ENCODE assay signal across 21 mouse cellular contexts in genomic region chr10:86343931-86344330, GRCm38 (mm10). TPM values are rescaled to one million over a fixed set of nuclear protein-coding genes. Genes with fewer than 3 reads are reported as not detected.
DNase-seq lines count a peak whose midpoint lies in the region; ATAC-seq and TF ChIP-seq lines count a peak whose summit lies in the region.
"Had no signal": no experiment of that assay in that cellular context is flagged by ENCODE, and none has a peak within 500 bp of the region (broad histone marks: within the 10 kb centered on the region; RNA-seq: fewer than 3 reads in every experiment).

No protein-coding gene starts in this region.

- WGBS in heart, embryonic 11.5 days (ENCODE audit: insufficient replicate concordance): 77% methylated on average over 7 of the region's 7 CpGs
- 71% methylated on average over 7 of the region's 7 CpGs for WGBS in heart, postnatal 0 days
- 81% methylated on average over 7 of the region's 7 CpGs for WGBS in lung, embryonic 15.5 days

- ATAC-seq in heart, embryonic 11.5 days (replicated peaks; ENCODE audit: insufficient number of reproducible peaks, low FRiP score, low TSS enrichment): no peak
- ATAC-seq in heart, postnatal 0 days (ENCODE audit: insufficient read depth, low read depth): no peak
- no peak for ATAC-seq in lung, embryonic 15.5 days (ENCODE audit: borderline replicate concordance, extremely low read depth, low FRiP score, low TSS enrichment)
- ATAC-seq: forebrain, embryonic 14.5 days had no signal

- no peaks in the 10 kb centered on the region for H3K9me3 ChIP-seq in heart, embryonic 11.5 days (replicated peaks; ENCODE audit: control insufficient read depth, low read length)
- no peaks in the 10 kb centered on the region for H3K9me3 ChIP-seq in heart, postnatal 0 days (replicated peaks; ENCODE audit: control insufficient read depth, low read length)
- H3K9me3 ChIP-seq in lung, embryonic 15.5 days: no peaks in the 10 kb centered on the region
- H3K9me3 ChIP-seq: embryonic facial prominence, embryonic 13.5 days; embryonic facial prominence, embryonic 15.5 days; forebrain, embryonic 10.5 days; forebrain, embryonic 12.5 days had no signal

- no peak for TF ChIP-seq EP300 in heart, postnatal 0 days (IDR thresholded peaks at IDR 0.05; ENCODE audit: low read depth)

- peak; percentile 91 for DNase-seq in heart, adult 11 months
- DNase-seq in heart, postnatal 0 days (ENCODE audit: low spot score): no peak
- DNase-seq in heart, adult 9 months (ENCODE audit: low spot score in 2 of 2): no peak
- no peak for DNase-seq in lung, postnatal 25 days (ENCODE audit: low spot score)
- DNase-seq: adrenal gland, postnatal 25 days; cerebellum, adult 11 months; cerebellum, adult 18-20 months; cerebellum, adult 8-10 months; cerebellum, adult 9-11 months; cerebellum, postnatal 14 days; cerebellum, postnatal 36 days; embryo, embryonic 11 days had no signal

- H3K27ac ChIP-seq in heart, embryonic 11.5 days (ENCODE audit: low read depth, low read length): no peak overlapping the region
- peak overlapping the region; percentile 62 for H3K27ac ChIP-seq in heart, postnatal 0 days (ENCODE audit: low read depth)
- peak overlapping the region; percentile 34; the same call in 1 of the 2 replicates for H3K27ac ChIP-seq in lung, embryonic 15.5 days
- H3K27ac ChIP-seq: embryonic facial prominence, embryonic 13.5 days; embryonic facial prominence, embryonic 15.5 days; forebrain, embryonic 10.5 days; forebrain, embryonic 12.5 days had no signal

- H3K36me3 ChIP-seq in heart, embryonic 11.5 days (ENCODE audit: control insufficient read depth, insufficient read depth, low read length): peaks cover 5% of the 10 kb centered on the region; the same call in 1 of the 2 replicates
- H3K36me3 ChIP-seq in heart, postnatal 0 days (replicated peaks; ENCODE audit: control insufficient read depth, insufficient read depth, low read length): peaks cover 56% of the 10 kb centered on the region
- peaks cover 23% of the 10 kb centered on the region; the same call in 1 of the 2 replicates for H3K36me3 ChIP-seq in lung, embryonic 15.5 days

- no peak overlapping the region for H3K9ac ChIP-seq in heart, embryonic 11.5 days (ENCODE audit: low read depth, low read length)
- H3K9ac ChIP-seq in heart, postnatal 0 days (replicated peaks; ENCODE audit: low read depth, low read length): no peak overlapping the region
- H3K9ac ChIP-seq in lung, embryonic 15.5 days: no peak overlapping the region
- H3K9ac ChIP-seq: embryonic facial prominence, embryonic 13.5 days; embryonic facial prominence, embryonic 15.5 days; forebrain, embryonic 12.5 days had no signal

- no peak for TF ChIP-seq CTCF in heart, postnatal 0 days (IDR thresholded peaks at IDR 0.05; ENCODE audit: low read depth)

- H3K4me1 ChIP-seq in heart, embryonic 11.5 days (ENCODE audit: control insufficient read depth, insufficient read depth, low read length): peaks cover 46% of the 10 kb centered on the region
- peaks cover 60% of the 10 kb centered on the region for H3K4me1 ChIP-seq in heart, postnatal 0 days (ENCODE audit: control insufficient read depth, insufficient read depth)
- peaks cover 37% of the 10 kb centered on the region for H3K4me1 ChIP-seq in lung, embryonic 15.5 days

- H3K4me2 ChIP-seq in heart, embryonic 11.5 days: no peak overlapping the region
- H3K4me2 ChIP-seq in heart, postnatal 0 days (ENCODE audit: low read depth, low read length): no peak overlapping the region
- no peak overlapping the region for H3K4me2 ChIP-seq in lung, embryonic 15.5 days
- H3K4me2 ChIP-seq: embryonic facial prominence, embryonic 13.5 days; embryonic facial prominence, embryonic 15.5 days; forebrain, embryonic 12.5 days had no signal

- H3K4me3 ChIP-seq in heart, embryonic 11.5 days (ENCODE audit: low read depth, low read length): no peak overlapping the region
- no peak overlapping the region for H3K4me3 ChIP-seq in heart, postnatal 0 days (ENCODE audit: low read depth, low read length)
- H3K4me3 ChIP-seq in lung, embryonic 15.5 days: no peak overlapping the region
- H3K4me3 ChIP-seq: embryonic facial prominence, embryonic 13.5 days; embryonic facial prominence, embryonic 15.5 days; erythroblast, embryonic 14.5 days; forebrain, embryonic 10.5 days; forebrain, embryonic 12.5 days had no signal

- no peaks in the 10 kb centered on the region for H3K27me3 ChIP-seq in heart, embryonic 11.5 days (ENCODE audit: control insufficient read depth, insufficient read depth, low read length)
- no peaks in the 10 kb centered on the region for H3K27me3 ChIP-seq in heart, postnatal 0 days (ENCODE audit: control insufficient read depth, insufficient read depth, low read length)
- H3K27me3 ChIP-seq in lung, embryonic 15.5 days: no peaks in the 10 kb centered on the region
- H3K27me3 ChIP-seq: embryonic facial prominence, embryonic 13.5 days; embryonic facial prominence, embryonic 15.5 days; forebrain, embryonic 12.5 days had no signal

RNA-seq across cellular contexts. Expression of gene Timp3, which starts 43.8 kb away (rescaled TPM):
- polyA plus RNA-seq in heart, embryonic 11.5 days (2014; fragmentation: Nextera tagmentation; extraction: Ambion mirVana): 56.6 and 63.9 TPM in 2 replicates
- 164 and 257 TPM in 2 replicates for total RNA-seq in heart, postnatal 0 days (2014; rRNA removed; ENCODE audit: low replicate concordance)
- polyA plus RNA-seq in heart, postnatal 0 days (2015; fragmentation: Nextera tagmentation; extraction: Ambion mirVana): 57.0 and 66.0 TPM in 2 replicates
- polyA plus RNA-seq in lung, embryonic 15.5 days (2015; fragmentation: Nextera tagmentation; extraction: Ambion mirVana): 55.5 and 64.4 TPM in 2 replicates
- total RNA-seq: MEL had no signal
